ENCODE assay signal across 17 mouse cellular contexts in genomic region chr17:23539608-23540007, GRCm38 (mm10). TPM values are rescaled to one million over a fixed set of nuclear protein-coding genes. Genes with fewer than 3 reads are reported as not detected.
DNase-seq lines count a peak whose midpoint lies in the region; ATAC-seq lines count a peak whose summit lies in the region.
"Had no signal": no experiment of that assay in that cellular context is flagged by ENCODE, and none has a peak within 500 bp of the region (broad histone marks: within the 10 kb centered on the region; RNA-seq: fewer than 3 reads in every experiment).

No protein-coding gene starts in this region.

- H3K4me2 ChIP-seq in forebrain, embryonic 12.5 days, result no peak overlapping the region
- H3K4me2 ChIP-seq in hindbrain, embryonic 11.5 days (replicated peaks; ENCODE audit: low read depth, low read length), result no peak overlapping the region
- H3K4me2 ChIP-seq in midbrain, embryonic 11.5 days, result no peak overlapping the region
- H3K4me2 ChIP-seq in midbrain, embryonic 16.5 days (ENCODE audit: low read length), result no peak overlapping the region
- no peak overlapping the region for H3K4me2 ChIP-seq in neural tube, embryonic 15.5 days

- WGBS in forebrain, embryonic 10.5 days, result 90% methylated on average over 5 of the region's 5 CpGs
- 91% methylated on average over 5 of the region's 5 CpGs for WGBS in forebrain, embryonic 12.5 days
- WGBS in hindbrain, embryonic 10.5 days, result 88% methylated on average over 5 of the region's 5 CpGs
- 87% methylated on average over 5 of the region's 5 CpGs for WGBS in hindbrain, embryonic 11.5 days
- 86% methylated on average over 5 of the region's 5 CpGs for WGBS in midbrain, embryonic 11.5 days
- WGBS in midbrain, embryonic 16.5 days, result 86% methylated on average over 5 of the region's 5 CpGs
- 84% methylated on average over 5 of the region's 5 CpGs for WGBS in limb, embryonic 10.5 days
- 90% methylated on average over 5 of the region's 5 CpGs for WGBS in neural tube, embryonic 15.5 days

- peaks cover 65% of the 10 kb centered on the region for H3K27me3 ChIP-seq in forebrain, embryonic 10.5 days (ENCODE audit: poor library complexity, severe bottlenecking)
- H3K27me3 ChIP-seq in forebrain, embryonic 12.5 days, result peaks cover 55% of the 10 kb centered on the region
- H3K27me3 ChIP-seq in hindbrain, embryonic 10.5 days (ENCODE audit: insufficient read depth, poor library complexity, severe bottlenecking), result peaks cover 54% of the 10 kb centered on the region
- 0 out of 2 replicates have a peak, but pooled peaks cover 4% of the 10 kb centered on the region for H3K27me3 ChIP-seq in hindbrain, embryonic 11.5 days (ENCODE audit: control insufficient read depth, insufficient read depth, low read length)
- H3K27me3 ChIP-seq in midbrain, embryonic 11.5 days (ENCODE audit: control insufficient read depth, insufficient read depth, low read length), result peaks cover 23% of the 10 kb centered on the region
- H3K27me3 ChIP-seq in midbrain, embryonic 16.5 days (ENCODE audit: control insufficient read depth, insufficient read depth, low read depth, low read length), result peaks cover 42% of the 10 kb centered on the region
- H3K27me3 ChIP-seq in limb, embryonic 10.5 days (ENCODE audit: low read depth, poor library complexity, severe bottlenecking), result peaks cover 40% of the 10 kb centered on the region
- H3K27me3 ChIP-seq in neural tube, embryonic 15.5 days (replicated peaks), result peaks cover 58% of the 10 kb centered on the region

- DNase-seq in forebrain, embryonic 10.5 days (ENCODE audit: extremely low spot score, low spot score), result peak; percentile 13
- peak; percentile 2 for DNase-seq in hindbrain, embryonic 10.5 days (ENCODE audit: low spot score)
- DNase-seq in hindbrain, embryonic 11.5 days (ENCODE audit: low spot score), result no peak
- peak; percentile 81 for DNase-seq in midbrain, embryonic 11.5 days (ENCODE audit: low spot score, missing footprints)
- peak; percentile 34 for DNase-seq in limb, embryonic 10.5 days (ENCODE audit: low spot score)
- DNase-seq: adrenal gland, adult 2 months; adrenal gland, postnatal 25 days; cerebellum, adult 18-20 months; cerebellum, adult 9-11 months; cerebellum, postnatal 36 days; gastrocnemius, postnatal 25 days had no signal

- H3K4me3 ChIP-seq in forebrain, embryonic 10.5 days, result no peak overlapping the region
- no peak overlapping the region for H3K4me3 ChIP-seq in forebrain, embryonic 12.5 days (replicated peaks)
- no peak overlapping the region for H3K4me3 ChIP-seq in hindbrain, embryonic 10.5 days
- no peak overlapping the region for H3K4me3 ChIP-seq in hindbrain, embryonic 11.5 days (ENCODE audit: low read depth, low read length)
- H3K4me3 ChIP-seq in midbrain, embryonic 11.5 days (ENCODE audit: low read depth, low read length), result no peak overlapping the region
- H3K4me3 ChIP-seq in midbrain, embryonic 16.5 days (ENCODE audit: low read depth, low read length), result no peak overlapping the region
- no peak overlapping the region for H3K4me3 ChIP-seq in limb, embryonic 10.5 days
- no peak overlapping the region for H3K4me3 ChIP-seq in neural tube, embryonic 15.5 days (replicated peaks)
- H3K4me3 ChIP-seq: hindbrain, embryonic 12.5 days had no signal

- H3K4me1 ChIP-seq in forebrain, embryonic 10.5 days, result peaks cover 47% of the 10 kb centered on the region
- H3K4me1 ChIP-seq in forebrain, embryonic 12.5 days, result peaks cover 6% of the 10 kb centered on the region; the same call in 1 of the 2 replicates
- peaks cover 43% of the 10 kb centered on the region for H3K4me1 ChIP-seq in hindbrain, embryonic 10.5 days (replicated peaks)
- H3K4me1 ChIP-seq in hindbrain, embryonic 11.5 days (replicated peaks; ENCODE audit: control insufficient read depth, insufficient read depth, low read length), result 0 out of 2 replicates have a peak, but pooled peaks cover 2% of the 10 kb centered on the region
- H3K4me1 ChIP-seq in midbrain, embryonic 11.5 days (ENCODE audit: control insufficient read depth, insufficient read depth, low read length), result no peaks in the 10 kb centered on the region; the same call in 1 of the 2 replicates
- H3K4me1 ChIP-seq in midbrain, embryonic 16.5 days (ENCODE audit: control insufficient read depth, insufficient read depth, low read length), result peaks cover 8% of the 10 kb centered on the region; the same call in 1 of the 2 replicates
- H3K4me1 ChIP-seq in limb, embryonic 10.5 days, result peaks cover 48% of the 10 kb centered on the region
- H3K4me1 ChIP-seq in neural tube, embryonic 15.5 days, result peaks cover 24% of the 10 kb centered on the region

- no peak for ATAC-seq in forebrain, embryonic 12.5 days (ENCODE audit: low FRiP score)
- no peak for ATAC-seq in hindbrain, embryonic 11.5 days (ENCODE audit: low FRiP score)
- ATAC-seq in midbrain, embryonic 11.5 days (ENCODE audit: low FRiP score), result no peak
- no peak for ATAC-seq in midbrain, embryonic 16.5 days
- ATAC-seq in neural tube, embryonic 15.5 days (ENCODE audit: low FRiP score), result no peak
- ATAC-seq: CD4-positive, CD25-positive, alpha-beta regulatory T cell, adult 4 months; inflammation-experienced regulatory T-cells, adult 6 months had no signal

- H3K9ac ChIP-seq in forebrain, embryonic 12.5 days, result no peak overlapping the region
- H3K9ac ChIP-seq in hindbrain, embryonic 11.5 days (ENCODE audit: low read depth, low read length), result no peak overlapping the region
- no peak overlapping the region for H3K9ac ChIP-seq in midbrain, embryonic 11.5 days (ENCODE audit: low read length)
- no peak overlapping the region for H3K9ac ChIP-seq in midbrain, embryonic 16.5 days (ENCODE audit: low read depth, low read length)
- no peak overlapping the region for H3K9ac ChIP-seq in neural tube, embryonic 15.5 days (replicated peaks)
- H3K9ac ChIP-seq: hindbrain, embryonic 12.5 days had no signal

- no peaks in the 10 kb centered on the region for H3K36me3 ChIP-seq in forebrain, embryonic 10.5 days (replicated peaks)
- H3K36me3 ChIP-seq in forebrain, embryonic 12.5 days (replicated peaks), result no peaks in the 10 kb centered on the region
- H3K36me3 ChIP-seq in hindbrain, embryonic 10.5 days, result no peaks in the 10 kb centered on the region
- no peaks in the 10 kb centered on the region for H3K36me3 ChIP-seq in hindbrain, embryonic 11.5 days (ENCODE audit: control insufficient read depth, insufficient read depth, low read length)
- no peaks in the 10 kb centered on the region for H3K36me3 ChIP-seq in midbrain, embryonic 11.5 days (ENCODE audit: control insufficient read depth, insufficient read depth, low read length)
- H3K36me3 ChIP-seq in midbrain, embryonic 16.5 days (ENCODE audit: control insufficient read depth, insufficient read depth, low read length), result no peaks in the 10 kb centered on the region
- H3K36me3 ChIP-seq in limb, embryonic 10.5 days, result no peaks in the 10 kb centered on the region
- no peaks in the 10 kb centered on the region for H3K36me3 ChIP-seq in neural tube, embryonic 15.5 days
- H3K36me3 ChIP-seq: hindbrain, embryonic 12.5 days had no signal

- H3K9me3 ChIP-seq in forebrain, embryonic 10.5 days, result no peaks in the 10 kb centered on the region
- no peaks in the 10 kb centered on the region for H3K9me3 ChIP-seq in forebrain, embryonic 12.5 days
- H3K9me3 ChIP-seq in hindbrain, embryonic 10.5 days, result no peaks in the 10 kb centered on the region
- H3K9me3 ChIP-seq in hindbrain, embryonic 11.5 days (ENCODE audit: control insufficient read depth, low read length), result no peaks in the 10 kb centered on the region
- no peaks in the 10 kb centered on the region for H3K9me3 ChIP-seq in midbrain, embryonic 11.5 days (ENCODE audit: control insufficient read depth, low read length)
- no peaks in the 10 kb centered on the region for H3K9me3 ChIP-seq in midbrain, embryonic 16.5 days (replicated peaks; ENCODE audit: control insufficient read depth, low read length, poor library complexity, severe bottlenecking)
- H3K9me3 ChIP-seq in limb, embryonic 10.5 days (replicated peaks), result no peaks in the 10 kb centered on the region
- H3K9me3 ChIP-seq in neural tube, embryonic 15.5 days (replicated peaks), result no peaks in the 10 kb centered on the region
- H3K9me3 ChIP-seq: hindbrain, embryonic 12.5 days had no signal

- no peak overlapping the region for H3K27ac ChIP-seq in forebrain, embryonic 10.5 days
- H3K27ac ChIP-seq in forebrain, embryonic 12.5 days, result no peak overlapping the region
- no peak overlapping the region for H3K27ac ChIP-seq in hindbrain, embryonic 10.5 days
- no peak overlapping the region for H3K27ac ChIP-seq in hindbrain, embryonic 11.5 days (ENCODE audit: low read depth, low read length)
- H3K27ac ChIP-seq in midbrain, embryonic 11.5 days (ENCODE audit: low read depth, low read length), result no peak overlapping the region
- no peak overlapping the region for H3K27ac ChIP-seq in midbrain, embryonic 16.5 days (ENCODE audit: low read length)
- no peak overlapping the region for H3K27ac ChIP-seq in limb, embryonic 10.5 days
- H3K27ac ChIP-seq in neural tube, embryonic 15.5 days (replicated peaks), result no peak overlapping the region
- H3K27ac ChIP-seq: hindbrain, embryonic 12.5 days had no signal

RNA-seq across cellular contexts. Expression of gene Zfp213, which starts 24.4 kb away (rescaled TPM):
- polyA plus RNA-seq in forebrain, embryonic 10.5 days (2016; fragmentation: Nextera tagmentation; extraction: Ambion mirVana), result 27.6 and 29.9 TPM in 2 replicates
- 22.7 and 23.7 TPM in 2 replicates for polyA plus RNA-seq in forebrain, embryonic 12.5 days (2016; fragmentation: Nextera tagmentation; extraction: Ambion mirVana)
- 25.3 and 27.5 TPM in 2 replicates for polyA plus RNA-seq in hindbrain, embryonic 10.5 days (2016; fragmentation: Nextera tagmentation; extraction: Ambion mirVana)
- 16.1 and 17.4 TPM in 2 replicates for polyA plus RNA-seq in hindbrain, embryonic 11.5 days (2014; fragmentation: Nextera tagmentation; extraction: Ambion mirVana)
- polyA plus RNA-seq in midbrain, embryonic 11.5 days (2014; fragmentation: Nextera tagmentation; extraction: Ambion mirVana), result 17.5 and 19.9 TPM in 2 replicates
- 16.0 and 17.9 TPM in 2 replicates for polyA plus RNA-seq in midbrain, embryonic 16.5 days (2015; fragmentation: Nextera tagmentation; extraction: Ambion mirVana)
- polyA plus RNA-seq in limb, embryonic 10.5 days (2016; fragmentation: Nextera tagmentation; extraction: Ambion mirVana), result 31.3 and 31.9 TPM in 2 replicates
- polyA plus RNA-seq in neural tube, embryonic 15.5 days (2015; fragmentation: Nextera tagmentation; extraction: Ambion mirVana), result 16.0 and 16.4 TPM in 2 replicates

RNA-seq across cellular contexts. Expression of gene Zfp13, which starts 59.7 kb away (rescaled TPM):
- 22.1 and 22.2 TPM in 2 replicates for polyA plus RNA-seq in forebrain, embryonic 10.5 days (2016; fragmentation: Nextera tagmentation; extraction: Ambion mirVana)
- polyA plus RNA-seq in forebrain, embryonic 12.5 days (2016; fragmentation: Nextera tagmentation; extraction: Ambion mirVana), result 22.1 and 22.6 TPM in 2 replicates
- polyA plus RNA-seq in hindbrain, embryonic 10.5 days (2016; fragmentation: Nextera tagmentation; extraction: Ambion mirVana), result 22.5 and 23.4 TPM in 2 replicates
- polyA plus RNA-seq in hindbrain, embryonic 11.5 days (2014; fragmentation: Nextera tagmentation; extraction: Ambion mirVana), result 16.5 and 16.7 TPM in 2 replicates
- polyA plus RNA-seq in midbrain, embryonic 11.5 days (2014; fragmentation: Nextera tagmentation; extraction: Ambion mirVana), result 16.3 and 16.5 TPM in 2 replicates
- polyA plus RNA-seq in midbrain, embryonic 16.5 days (2015; fragmentation: Nextera tagmentation; extraction: Ambion mirVana), result 28.4 and 29.4 TPM in 2 replicates
- 22.0 and 25.4 TPM in 2 replicates for polyA plus RNA-seq in limb, embryonic 10.5 days (2016; fragmentation: Nextera tagmentation; extraction: Ambion mirVana)
- 22.6 and 24.9 TPM in 2 replicates for polyA plus RNA-seq in neural tube, embryonic 15.5 days (2015; fragmentation: Nextera tagmentation; extraction: Ambion mirVana)
